Mouse (Mus musculus) forebrain, embryonic 15.5 days (tissue): ENCODE data around the gene A830031A19Rik. TPM values are rescaled to one million over a fixed set of nuclear protein-coding genes. Genes with fewer than 3 reads are reported as not detected.

Source experiments
- ATAC-seq: fragments of 200-750 bp; cut with Nextera tagmentation; replicated peaks from 2 replicates; pipeline ENCODE4 v1.8.0; 2017; ENCODE audit warnings: mild to moderate bottlenecking, moderate TSS enrichment, moderate library complexity
- H3K27ac ChIP-seq: fragments of 300-500 bp; sonication (generic); replicated peaks from 2 replicates; pipeline ENCODE4 v1.5.1; 2015; ENCODE audit warnings: mild to moderate bottlenecking, inconsistent platforms
- H3K27me3 ChIP-seq: fragments of 300-500 bp; sonication (generic); 2 replicates; pipeline ENCODE4 v1.6.1; 2015; ENCODE audit warnings: inconsistent platforms
- H3K36me3 ChIP-seq: fragments of 300-500 bp; sonication (generic); 2 replicates; pipeline ENCODE4 v1.6.1; 2015; ENCODE audit warnings: mild to moderate bottlenecking, inconsistent platforms
- H3K4me1 ChIP-seq: fragments of 300-500 bp; sonication (generic); 2 replicates; pipeline ENCODE4 v1.6.1; 2015; ENCODE audit warnings: inconsistent platforms
- H3K4me2 ChIP-seq: fragments of 300-500 bp; sonication (generic); replicated peaks from 2 replicates; pipeline ENCODE4 v1.6.1; 2015; ENCODE audit warnings: mild to moderate bottlenecking, inconsistent platforms
- H3K4me3 ChIP-seq: fragments of 300-500 bp; sonication (generic); 2 replicates; pipeline ENCODE4 v1.5.1; 2015; ENCODE audit warnings: mild to moderate bottlenecking, inconsistent platforms
- H3K9ac ChIP-seq: fragments of 300-500 bp; sonication (generic); replicated peaks from 2 replicates; pipeline ENCODE4 v1.6.1; 2015; ENCODE audit warnings: mild to moderate bottlenecking, inconsistent platforms
- H3K9me3 ChIP-seq: fragments of 300-500 bp; sonication (generic); 2 replicates; pipeline ENCODE4 v1.6.1; 2016; ENCODE audit warnings: inconsistent platforms
- WGBS: fragments of 180-500 bp; shearing (Covaris S2); methylation state at CpG from one replicate; pipeline ENCODE4 v1.1.7; 2015; ENCODE audit warnings: mixed read lengths; 5-methylcytosine and 5-hydroxymethylcytosine counted together
- polyA plus RNA-seq: library from polyadenylated mRNA; unstranded; fragments of >200 nt; fragmentation: Nextera tagmentation; extraction: Ambion mirVana; gene quantifications from 2 replicates; pipeline ENCODE4 v1.2.1, GENCODE M21; 2015

Gene A830031A19Rik
- polyA plus RNA-seq, 1 experiment from 2014 or later: not detected

- ATAC-seq: peak; percentile 67
- Histone ChIP-seq H3K9me3 (no peaks in the 10 kb centered on the region), H3K27me3 (no peaks in the 10 kb centered on the region), H3K27ac (peak overlapping the region; percentile 98), H3K9ac (peak overlapping the region; percentile 97), H3K4me1 (peaks cover 30% of the 10 kb centered on the region), H3K4me3 (peak overlapping the region; percentile 72), H3K4me2 (peak overlapping the region; percentile 87), H3K36me3 (peaks cover 6% of the 10 kb centered on the region)
- WGBS: under 1% methylated on average over 35 of the region's 35 CpGs
Measured at GRCm38 (mm10) chr11:24081016-24081686, 6.3 kb upstream of the A830031A19Rik start.

- no peaks in the 10 kb centered on the region for H3K9me3 ChIP-seq
- peak overlapping the region; percentile 87 for H3K4me2 ChIP-seq
- H3K4me3 ChIP-seq: peak overlapping the region; percentile 72
- peaks cover 25% of the 10 kb centered on the region for H3K4me1 ChIP-seq
- peak overlapping the region; percentile 98 for H3K27ac ChIP-seq
- peak; percentile 41 for ATAC-seq
- H3K36me3 ChIP-seq: no peaks in the 10 kb centered on the region; the same call in 1 of the 2 replicates
- peak overlapping the region; percentile 97 for H3K9ac ChIP-seq
- no peaks in the 10 kb centered on the region for H3K27me3 ChIP-seq
- 0% methylated on average over 30 of the region's 30 CpGs for WGBS
Measured at GRCm38 (mm10) chr11:24080541-24080940, 5.7 kb upstream of the A830031A19Rik start.

- no peaks in the 10 kb centered on the region for H3K36me3 ChIP-seq
- H3K4me2 ChIP-seq: peak overlapping the region; percentile 87
- H3K27me3 ChIP-seq: no peaks in the 10 kb centered on the region
- WGBS: under 1% methylated on average over 43 of the region's 43 CpGs
- H3K9ac ChIP-seq: peak overlapping the region; percentile 97
- peak overlapping the region; percentile 98 for H3K27ac ChIP-seq
- no peak; the same call in 1 of the 2 replicates for ATAC-seq
- H3K9me3 ChIP-seq: no peaks in the 10 kb centered on the region
- peaks cover 26% of the 10 kb centered on the region for H3K4me1 ChIP-seq
- peak overlapping the region; percentile 72 for H3K4me3 ChIP-seq
Measured at GRCm38 (mm10) chr11:24079392-24080391, 4.8 kb upstream of the A830031A19Rik start.

- ATAC-seq: no peak
Measured at GRCm38 (mm10) chr11:24078706-24079316, 4.0 kb upstream of the A830031A19Rik start.

GRCm38 (mm10) chr11:24077795-24078705 is 3.2 kb upstream of the A830031A19Rik start, which contains the start of gene Bcl11a:
Bcl11a (plus strand) TSS chr11:24078056.
- Histone ChIP-seq H3K4me3 (peak within 1 kb of the TSS; percentile 72), H3K27me3 (no peaks in the 10 kb centered on the region), H3K9me3 (no peaks in the 10 kb centered on the region), H3K4me1 (peaks cover 29% of the 10 kb centered on the region), H3K36me3 (no peaks in the 10 kb centered on the region), H3K4me2 (peak within 1 kb of the TSS; percentile 87), H3K27ac (peak within 1 kb of the TSS; percentile 98), H3K9ac (peak within 1 kb of the TSS; percentile 97)
- WGBS: under 1% methylated on average over 43 of the region's 51 CpGs
- ATAC-seq: peak; percentile 33

More at GRCm38 (mm10) chr11:24078706-24079316, 4.0 kb upstream of the A830031A19Rik start:
- Histone ChIP-seq H3K9ac (peak overlapping the region; percentile 97), H3K36me3 (no peaks in the 10 kb centered on the region), H3K4me2 (peak overlapping the region; percentile 87), H3K9me3 (no peaks in the 10 kb centered on the region), H3K4me3 (peak overlapping the region; percentile 72), H3K27me3 (no peaks in the 10 kb centered on the region), H3K27ac (peak overlapping the region; percentile 98), H3K4me1 (peaks cover 29% of the 10 kb centered on the region)
- under 1% methylated on average over 38 of the region's 38 CpGs for WGBS

DNA sequence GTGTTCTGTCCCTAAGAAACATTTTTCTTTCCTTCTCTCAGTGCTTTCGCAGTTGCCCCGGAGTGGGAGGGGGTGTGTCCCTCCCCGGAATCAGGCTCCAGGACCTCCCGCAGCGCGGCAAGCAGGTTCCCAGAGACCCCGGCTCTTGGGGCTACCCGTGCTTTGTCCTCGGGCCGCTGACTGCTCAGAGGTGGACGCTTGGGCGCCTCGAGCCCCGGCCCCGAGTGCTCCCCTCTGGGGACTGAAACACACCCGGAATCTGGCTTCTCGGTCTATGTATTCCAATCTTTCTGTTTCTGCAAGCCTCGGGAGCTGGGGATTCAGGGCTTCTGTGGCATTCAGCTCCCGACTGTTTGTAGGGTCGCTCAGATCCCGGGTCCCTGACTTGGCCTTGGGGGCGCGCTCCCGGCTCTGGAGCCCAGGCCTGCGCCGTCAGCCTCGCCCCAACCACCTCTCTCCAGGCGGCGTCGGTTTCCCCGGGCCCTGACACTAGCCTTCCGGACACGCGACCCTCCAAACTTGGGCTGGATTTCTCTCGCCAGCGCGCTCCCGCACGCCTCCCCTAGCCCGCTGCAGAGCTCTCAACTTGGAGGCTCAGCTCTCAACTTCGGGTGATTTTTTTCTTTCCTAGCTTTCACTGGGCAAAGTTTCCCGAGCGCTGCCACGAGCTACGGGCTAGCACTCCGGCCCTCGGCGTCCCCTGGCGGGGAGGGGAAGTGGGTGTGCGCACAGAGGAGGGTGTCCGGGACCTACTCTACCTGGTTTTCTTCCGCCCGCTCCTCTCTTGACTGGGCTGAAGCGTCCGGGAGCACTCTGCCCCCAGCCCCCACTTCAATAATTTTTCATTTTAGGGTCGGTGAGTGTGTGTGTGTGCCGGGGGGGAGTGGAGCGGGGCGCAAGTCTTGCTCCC is 2.2 kb upstream of the A830031A19Rik start:
- Histone ChIP-seq H3K4me3 (peak overlapping the region; percentile 72), H3K4me1 (peaks cover 28% of the 10 kb centered on the region), H3K9ac (peak overlapping the region; percentile 97), H3K9me3 (no peaks in the 10 kb centered on the region), H3K36me3 (no peaks in the 10 kb centered on the region), H3K27me3 (no peaks in the 10 kb centered on the region), H3K27ac (peak overlapping the region; percentile 98), H3K4me2 (peak overlapping the region; percentile 87)
- under 1% methylated on average over 59 of the region's 59 CpGs for WGBS
- ATAC-seq: peak; percentile 26

GRCm38 (mm10) chr11:24076127-24076650 is 1.3 kb upstream of the A830031A19Rik start:
- H3K4me3 ChIP-seq: peak overlapping the region; percentile 72
- WGBS: under 1% methylated on average over 32 of the region's 32 CpGs
- no peaks in the 10 kb centered on the region for H3K27me3 ChIP-seq
- ATAC-seq: peak; percentile 55
- peak overlapping the region; percentile 98 for H3K27ac ChIP-seq
- H3K36me3 ChIP-seq: no peaks in the 10 kb centered on the region
- H3K4me2 ChIP-seq: peak overlapping the region; percentile 87
- peaks cover 28% of the 10 kb centered on the region for H3K4me1 ChIP-seq
- peak overlapping the region; percentile 97 for H3K9ac ChIP-seq
- H3K9me3 ChIP-seq: no peaks in the 10 kb centered on the region

DNA sequence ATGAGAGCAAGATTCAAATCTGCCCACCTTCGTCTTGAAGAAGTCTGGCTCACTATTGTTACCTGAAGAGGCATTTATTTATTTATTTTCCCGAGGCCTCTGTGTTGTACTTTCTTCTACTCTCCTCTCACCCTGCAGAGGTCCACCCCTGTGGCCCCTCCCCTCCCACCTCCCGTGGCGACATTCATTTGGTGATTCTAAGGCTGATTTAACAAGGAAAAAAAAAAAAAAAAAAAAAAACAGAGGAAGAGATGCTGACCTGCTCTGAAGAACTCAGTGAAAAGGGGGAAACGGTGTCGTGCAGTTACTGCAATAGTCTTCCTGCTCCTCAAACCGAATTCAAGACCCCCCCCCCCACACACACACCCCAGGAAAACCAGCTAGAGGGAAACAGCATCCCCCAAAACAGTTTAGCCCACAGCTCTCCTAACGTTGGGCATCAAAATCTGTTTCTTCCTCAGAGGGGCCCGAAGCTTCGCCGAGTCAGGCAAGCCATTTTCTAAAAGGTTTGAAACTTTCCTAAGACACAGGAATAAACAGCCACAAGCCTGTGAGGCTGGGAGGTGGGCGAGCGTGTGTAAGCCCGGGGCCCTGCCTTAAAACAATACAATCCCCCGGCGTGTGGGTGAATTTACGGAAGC is 752 bp upstream of the A830031A19Rik start:
- Histone ChIP-seq H3K27me3 (no peaks in the 10 kb centered on the region), H3K4me2 (peak overlapping the region; percentile 87), H3K9me3 (no peaks in the 10 kb centered on the region), H3K36me3 (no peaks in the 10 kb centered on the region), H3K9ac (peak overlapping the region; percentile 97), H3K4me1 (peaks cover 28% of the 10 kb centered on the region), H3K4me3 (peak overlapping the region; percentile 72), H3K27ac (peak overlapping the region; percentile 98)
- no peak for ATAC-seq
- 2% methylated on average over 17 of the region's 17 CpGs for WGBS

GRCm38 (mm10) chr11:24074021-24074591 is 748 bp downstream of the A830031A19Rik start:
- no peak for ATAC-seq
- Histone ChIP-seq H3K36me3 (no peaks in the 10 kb centered on the region), H3K9me3 (no peaks in the 10 kb centered on the region), H3K9ac (peak overlapping the region; percentile 97), H3K27me3 (no peaks in the 10 kb centered on the region), H3K4me3 (peak overlapping the region; percentile 72), H3K4me2 (peak overlapping the region; percentile 87), H3K27ac (peak overlapping the region; percentile 98), H3K4me1 (peaks cover 26% of the 10 kb centered on the region)
- under 1% methylated on average over 18 of the region's 18 CpGs for WGBS
